ENCODE assay signal across 35 mouse cellular contexts in genomic region chr16:26386159-26386558, GRCm38 (mm10). TPM values are rescaled to one million over a fixed set of nuclear protein-coding genes. Genes with fewer than 3 reads are reported as not detected.
"Had no signal": no experiment of that assay in that cellular context is flagged by ENCODE, and none has a peak within 500 bp of the region (broad histone marks: within the 10 kb centered on the region; RNA-seq: fewer than 3 reads in every experiment).

No protein-coding gene starts in this region.

- H3K36me3 ChIP-seq: heart, embryonic 10.5 days; heart, embryonic 12.5 days; heart, embryonic 13.5 days; heart, embryonic 15.5 days; hindbrain, embryonic 10.5 days; hindbrain, embryonic 12.5 days; hindbrain, embryonic 13.5 days; hindbrain, embryonic 15.5 days; intestine, embryonic 15.5 days; kidney, embryonic 15.5 days had no signal

- H3K4me2 ChIP-seq: heart, embryonic 11.5 days; heart, embryonic 12.5 days; heart, embryonic 13.5 days; heart, embryonic 15.5 days; hindbrain, embryonic 12.5 days; hindbrain, embryonic 13.5 days; hindbrain, embryonic 14.5 days; hindbrain, embryonic 15.5 days; intestine, embryonic 15.5 days; kidney, embryonic 15.5 days had no signal

- H3K9me3 ChIP-seq: heart, embryonic 10.5 days; heart, embryonic 12.5 days; heart, embryonic 13.5 days; heart, embryonic 15.5 days; hindbrain, embryonic 10.5 days; hindbrain, embryonic 12.5 days; hindbrain, embryonic 13.5 days; hindbrain, embryonic 15.5 days; intestine, embryonic 15.5 days; kidney, embryonic 15.5 days had no signal

- DNase-seq: heart, adult 2 months; heart, postnatal 10 days; heart, postnatal 14 days; heart, postnatal 36 days; heart, postnatal 4 days; kidney, adult 11 months; kidney, adult 18-20 months; kidney, adult 2 months; kidney, adult 8-10 months; kidney, adult 9 months; kidney, postnatal 10 days; kidney, postnatal 14 days; kidney, postnatal 25 days; kidney, postnatal 36 days; kidney, postnatal 4 days; layer of hippocampus, adult 9-11 months had no signal

- ATAC-seq: hindbrain, embryonic 16.5 days; hindbrain, postnatal 0 days; inflammation-experienced regulatory T-cells, adult 6 months; intestine, embryonic 15.5 days; intestine, embryonic 16.5 days; intestine, postnatal 0 days had no signal

- H3K27ac ChIP-seq: heart, adult 2 months; heart, embryonic 10.5 days; heart, embryonic 13.5 days; heart, embryonic 15.5 days; hindbrain, embryonic 10.5 days; hindbrain, embryonic 12.5 days; hindbrain, embryonic 13.5 days; hindbrain, embryonic 14.5 days; hindbrain, embryonic 15.5 days; hindbrain, postnatal 0 days; intestine, embryonic 15.5 days; kidney, embryonic 15.5 days; kidney, postnatal 0 days; layer of hippocampus, adult 2 months had no signal

- H3K4me1 ChIP-seq: heart, embryonic 10.5 days; heart, embryonic 13.5 days; heart, embryonic 15.5 days; hindbrain, embryonic 10.5 days; hindbrain, embryonic 12.5 days; hindbrain, embryonic 13.5 days; hindbrain, embryonic 15.5 days; intestine, embryonic 15.5 days; kidney, embryonic 15.5 days had no signal

- H3K27me3 ChIP-seq: heart, embryonic 12.5 days; heart, embryonic 13.5 days; heart, embryonic 15.5 days; hindbrain, embryonic 12.5 days; hindbrain, embryonic 13.5 days; hindbrain, embryonic 15.5 days; intestine, embryonic 15.5 days; kidney, embryonic 15.5 days had no signal

- H3K4me3 ChIP-seq: heart, adult 2 months; heart, embryonic 10.5 days; heart, embryonic 12.5 days; heart, embryonic 13.5 days; heart, embryonic 15.5 days; hindbrain, embryonic 10.5 days; hindbrain, embryonic 12.5 days; hindbrain, embryonic 13.5 days; hindbrain, embryonic 15.5 days; intestine, embryonic 15.5 days; kidney, embryonic 15.5 days; layer of hippocampus, adult 2 months had no signal

- H3K9ac ChIP-seq: heart, embryonic 12.5 days; heart, embryonic 13.5 days; heart, embryonic 15.5 days; hindbrain, embryonic 12.5 days; hindbrain, embryonic 13.5 days; hindbrain, embryonic 14.5 days; hindbrain, embryonic 15.5 days; intestine, embryonic 15.5 days; kidney, embryonic 15.5 days had no signal

RNA-seq across cellular contexts. Expression of gene Cldn1, which starts 14.5 kb away (rescaled TPM):
- polyA plus RNA-seq: inflammation-experienced regulatory T-cells, adult 6 months had no signal
